Mouse (Mus musculus): ENCODE measurements around the gene Nrap. TPM values are rescaled to one million over a fixed set of nuclear protein-coding genes. Genes with fewer than 3 reads are reported as not detected.
A peak's percentile ranks its signal among the peaks of the same experiment; 100 is the strongest.
"Not testable (repeated sequence)": the region's sequence is repeated elsewhere in the genome, so short reads cannot be mapped to it uniquely, and the experiment has no call there.

The Nrap gene
- polyA plus RNA-seq, 1 experiment = 3.8 TPM

DNA sequence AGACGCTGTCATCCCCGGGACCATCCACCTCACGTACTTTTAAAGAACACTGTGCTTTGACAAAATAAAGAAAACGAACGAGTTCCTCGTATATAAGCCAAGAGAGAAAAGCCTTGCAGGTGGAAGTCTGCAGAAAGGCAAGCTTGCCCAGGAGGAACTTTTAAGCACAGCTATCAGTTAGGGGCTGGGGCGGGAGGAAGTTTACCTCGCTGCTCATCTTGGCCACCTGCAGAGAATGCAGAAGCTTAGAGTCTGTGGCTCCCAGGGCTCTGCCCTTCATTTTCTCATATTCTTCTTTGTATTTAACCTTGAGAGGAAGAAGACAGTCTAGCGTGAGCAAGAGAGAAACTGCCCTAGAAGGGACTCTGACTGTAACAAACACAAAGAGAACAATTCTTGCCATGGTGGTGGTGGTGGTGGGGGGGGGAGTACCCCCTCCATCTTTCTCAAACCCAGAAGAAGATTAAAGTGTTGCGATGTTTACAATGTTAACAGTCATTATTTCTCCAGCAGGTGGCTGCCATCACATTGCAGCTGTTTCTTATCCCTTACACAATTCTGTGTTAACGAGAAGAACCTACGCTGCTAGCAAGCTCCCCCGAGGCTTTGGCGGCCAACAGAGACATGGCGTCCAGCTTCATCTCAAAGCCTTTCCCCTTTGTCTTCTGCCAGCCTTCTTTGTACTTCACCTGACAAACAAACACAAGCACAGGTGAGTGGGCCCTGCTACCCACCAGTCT, 25.9 kb downstream of the Nrap start:
- H3K4me1 ChIP-seq (ENCODE audit: control insufficient read depth, insufficient read depth, insufficient read length, low read length) = no peaks in the 10 kb centered on the region; the same call in 1 of the 2 replicates
- no peak overlapping the region for H3K4me3 ChIP-seq (ENCODE audit: insufficient read depth, low read depth, low read length)
- H3K27ac ChIP-seq (replicated peaks; ENCODE audit: low read depth, low read length) = no peak overlapping the region

DNA sequence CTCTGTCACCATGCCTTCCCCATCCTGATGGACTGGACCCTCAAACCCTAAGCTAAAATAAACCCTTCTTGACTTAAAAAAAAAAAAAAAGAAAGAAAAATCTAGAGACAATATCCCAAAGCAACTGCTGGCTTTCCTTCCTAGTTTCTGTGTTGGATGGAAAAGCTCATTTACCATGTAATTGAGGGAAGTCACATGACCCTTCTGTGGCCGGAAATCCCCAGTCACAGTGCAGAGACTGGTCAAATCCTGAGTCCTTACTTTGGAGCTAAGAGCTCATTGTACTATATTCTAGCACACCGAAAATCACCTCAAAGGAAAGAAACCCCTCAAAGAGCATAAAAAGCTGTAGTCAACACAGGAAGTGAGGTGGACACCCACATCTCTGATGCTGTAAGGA, 30.9 kb downstream of the Nrap start:
- no peak overlapping the region for H3K4me3 ChIP-seq (ENCODE audit: insufficient read depth, low read depth, low read length)
- no peak overlapping the region for H3K27ac ChIP-seq (replicated peaks; ENCODE audit: low read depth, low read length)
- 0 out of 2 replicates have a peak, but pooled peaks cover 2% of the 10 kb centered on the region for H3K4me1 ChIP-seq (ENCODE audit: control insufficient read depth, insufficient read depth, insufficient read length, low read length)

DNA sequence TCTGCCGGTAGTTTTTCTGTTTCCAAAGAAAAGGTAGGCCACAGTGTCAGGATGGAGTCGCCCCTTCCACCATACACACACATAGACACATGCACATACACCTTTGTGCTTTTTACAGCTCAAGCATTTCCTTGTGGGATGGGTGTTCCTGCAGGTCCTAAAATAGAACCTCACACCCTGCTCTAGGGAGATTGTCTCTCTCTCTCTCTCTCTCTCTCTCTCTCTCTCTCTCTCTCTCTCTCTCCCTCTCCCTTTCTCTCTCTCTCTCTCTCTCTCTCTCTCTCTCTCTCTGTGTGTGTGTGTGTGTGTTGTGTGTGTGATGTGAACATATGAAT, 32.5 kb downstream of the Nrap start:
- H3K4me3 ChIP-seq (ENCODE audit: insufficient read depth, low read depth, low read length); H3K27ac ChIP-seq (replicated peaks; ENCODE audit: low read depth, low read length); H3K4me1 ChIP-seq (ENCODE audit: control insufficient read depth, insufficient read depth, insufficient read length, low read length): not testable (repeated sequence)

DNA sequence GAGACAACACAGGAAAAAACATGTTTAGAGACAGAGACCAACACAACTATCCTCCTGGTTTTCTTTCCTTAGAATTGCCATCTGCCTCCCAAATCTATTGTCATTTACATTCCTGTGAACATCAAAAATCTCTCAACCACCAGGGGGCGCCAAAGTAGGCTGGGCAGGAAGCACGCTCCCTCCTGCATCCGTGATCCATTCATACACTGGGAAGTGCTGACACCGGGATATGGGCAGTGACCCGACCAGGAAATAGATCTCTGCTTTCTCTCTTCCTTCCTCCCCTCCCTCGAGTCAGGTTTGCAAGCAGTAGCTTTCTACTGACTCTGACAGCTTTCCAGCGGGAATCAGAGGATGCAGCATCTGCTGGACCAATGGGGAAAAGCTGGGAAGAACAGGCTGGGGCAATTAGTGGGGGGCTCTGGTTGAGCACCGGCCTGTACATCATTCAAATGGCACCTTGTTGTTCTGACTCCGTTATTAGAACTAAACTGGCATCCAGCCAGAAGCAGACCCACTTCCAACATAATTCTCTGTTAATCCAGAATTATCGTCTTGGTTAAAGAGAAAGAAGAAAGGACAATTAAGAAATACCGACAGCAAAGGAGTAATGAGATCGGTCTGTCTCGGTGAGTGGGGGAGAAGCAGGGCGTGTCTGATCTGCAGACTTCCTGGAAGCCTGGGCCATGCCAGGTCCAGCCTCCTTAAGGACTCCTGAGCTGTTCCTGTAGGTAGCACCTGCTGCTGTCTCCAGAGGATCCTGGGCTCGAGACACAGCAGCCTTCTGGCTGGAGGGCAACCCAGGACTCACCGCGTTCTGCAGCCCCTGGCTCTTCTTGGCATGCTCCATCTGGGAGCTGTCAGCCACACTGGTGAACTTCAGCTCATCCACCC, 33.1 kb downstream of the Nrap start:
- Histone ChIP-seq H3K4me1 (ENCODE audit: control insufficient read depth, insufficient read depth, insufficient read length, low read length) (0 out of 2 replicates have a peak, but pooled peaks cover 2% of the 10 kb centered on the region), H3K4me3 (ENCODE audit: insufficient read depth, low read depth, low read length) (peak overlapping the region; percentile 0; the same call in 1 of the 2 replicates), H3K27ac (replicated peaks; ENCODE audit: low read depth, low read length) (no peak overlapping the region)

DNA sequence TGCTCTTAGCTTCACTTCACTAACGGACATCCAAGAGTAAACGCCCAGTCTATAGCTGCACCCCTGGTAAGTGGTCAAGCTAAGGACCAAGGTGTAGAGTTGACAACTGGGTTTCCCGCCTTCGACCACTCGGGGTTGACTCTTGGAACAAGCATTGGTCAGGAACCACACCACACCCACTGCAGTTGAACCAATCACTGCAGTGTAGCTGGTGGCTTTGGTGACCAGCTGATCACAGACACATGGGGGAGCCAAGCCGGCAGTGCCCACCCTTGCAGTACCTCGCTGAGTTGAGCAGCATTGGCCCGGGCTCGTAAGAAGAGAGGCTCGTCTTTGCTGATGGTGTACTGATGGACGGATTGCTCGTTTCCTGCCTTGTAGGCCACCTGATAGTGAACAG, 34.6 kb downstream of the Nrap start:
- Histone ChIP-seq H3K4me1 (ENCODE audit: control insufficient read depth, insufficient read depth, insufficient read length, low read length) (0 out of 2 replicates have a peak, but pooled peaks cover 2% of the 10 kb centered on the region), H3K4me3 (ENCODE audit: insufficient read depth, low read depth, low read length) (no peak overlapping the region), H3K27ac (replicated peaks; ENCODE audit: low read depth, low read length) (no peak overlapping the region)

DNA sequence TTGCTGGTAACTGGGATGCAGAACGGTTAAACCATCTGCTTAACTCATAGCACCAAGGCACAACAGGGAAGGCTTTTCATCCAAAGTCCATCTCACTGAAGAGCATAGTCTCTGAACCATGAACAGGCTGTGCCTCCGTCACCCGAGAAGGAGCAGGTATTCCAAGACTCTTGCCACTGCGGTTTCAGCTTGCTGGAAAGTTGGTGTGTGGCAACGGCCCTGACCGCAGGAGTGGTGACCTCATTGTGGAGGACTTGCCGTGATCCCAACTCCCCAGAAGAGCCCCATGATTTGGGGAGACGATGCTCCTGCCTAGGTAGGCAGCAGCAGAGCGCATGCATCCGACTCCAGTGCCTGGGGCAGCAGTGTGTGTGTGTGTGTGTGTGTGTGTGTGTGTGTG, 36.1 kb downstream of the Nrap start:
- Histone ChIP-seq H3K4me1 (ENCODE audit: control insufficient read depth, insufficient read depth, insufficient read length, low read length) (0 out of 2 replicates have a peak, but pooled peaks cover 2% of the 10 kb centered on the region), H3K4me3 (ENCODE audit: insufficient read depth, low read depth, low read length) (no peak overlapping the region), H3K27ac (replicated peaks; ENCODE audit: low read depth, low read length) (no peak overlapping the region)

DNA sequence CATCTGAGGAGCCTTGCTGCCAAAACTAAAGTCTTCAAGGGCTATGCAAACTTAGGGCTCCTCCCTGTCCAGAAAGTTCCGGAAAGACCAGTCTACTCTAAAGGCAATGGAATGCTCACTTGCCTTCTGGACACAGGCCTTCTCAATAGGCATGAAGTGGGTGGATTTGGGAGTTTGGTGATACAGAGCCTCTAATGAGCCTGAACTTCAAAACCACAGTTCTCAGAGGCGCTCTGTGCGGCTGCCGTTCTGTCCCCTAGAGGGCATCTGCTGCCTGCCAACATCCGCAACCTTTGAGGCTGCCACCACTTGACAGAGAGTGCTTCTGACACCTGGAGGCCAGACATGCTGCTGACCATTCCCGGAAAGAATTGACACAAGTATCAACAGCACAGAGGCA, 40.5 kb downstream of the Nrap start:
- Histone ChIP-seq H3K4me3 (ENCODE audit: insufficient read depth, low read depth, low read length) (no peak overlapping the region), H3K27ac (replicated peaks; ENCODE audit: low read depth, low read length) (no peak overlapping the region), H3K4me1 (ENCODE audit: control insufficient read depth, insufficient read depth, insufficient read length, low read length) (no peaks in the 10 kb centered on the region)

DNA sequence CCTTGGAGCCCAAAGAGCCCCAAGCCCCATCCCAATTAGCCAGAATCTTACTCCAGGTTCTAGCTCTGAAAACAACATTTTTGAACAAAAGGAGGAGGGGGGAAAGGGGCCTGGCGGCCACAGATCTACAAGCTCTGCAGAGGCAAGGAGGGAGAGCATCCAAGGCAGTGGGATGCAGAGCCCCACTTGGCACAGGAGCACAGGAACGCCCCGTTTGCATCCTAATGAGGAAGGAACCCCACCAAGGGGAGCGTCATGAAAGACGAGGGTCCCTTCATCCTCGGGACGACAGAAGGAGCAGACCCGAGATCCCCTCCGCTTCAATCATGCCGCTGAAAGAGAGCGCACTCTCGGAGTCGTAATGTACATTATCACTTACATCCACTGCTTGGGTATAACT, 43.1 kb downstream of the Nrap start:
- Histone ChIP-seq H3K4me3 (ENCODE audit: insufficient read depth, low read depth, low read length) (no peak overlapping the region), H3K4me1 (ENCODE audit: control insufficient read depth, insufficient read depth, insufficient read length, low read length) (no peaks in the 10 kb centered on the region), H3K27ac (replicated peaks; ENCODE audit: low read depth, low read length) (no peak overlapping the region)

DNA sequence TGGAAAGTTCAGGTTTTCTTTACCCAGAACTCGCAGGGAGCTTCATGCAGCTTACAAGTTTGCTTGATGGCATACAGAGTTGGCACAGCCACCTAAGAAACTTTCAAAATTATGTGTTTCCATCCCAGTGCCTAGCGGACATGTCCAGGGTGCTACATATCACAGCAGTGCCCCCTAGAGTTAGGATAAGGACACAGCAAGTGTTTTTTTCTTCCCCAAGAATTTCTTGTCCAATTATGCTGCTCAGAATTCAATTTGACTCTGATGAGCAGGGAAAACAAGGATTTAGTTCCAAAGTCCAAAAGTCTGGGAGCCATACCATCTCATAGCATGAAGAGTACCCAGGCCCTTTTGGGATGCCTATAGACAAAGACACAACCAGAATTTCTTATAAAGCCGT, 43.8 kb downstream of the Nrap start:
- Histone ChIP-seq H3K4me1 (ENCODE audit: control insufficient read depth, insufficient read depth, insufficient read length, low read length) (no peaks in the 10 kb centered on the region), H3K27ac (replicated peaks; ENCODE audit: low read depth, low read length) (no peak overlapping the region), H3K4me3 (ENCODE audit: insufficient read depth, low read depth, low read length) (no peak overlapping the region)

DNA sequence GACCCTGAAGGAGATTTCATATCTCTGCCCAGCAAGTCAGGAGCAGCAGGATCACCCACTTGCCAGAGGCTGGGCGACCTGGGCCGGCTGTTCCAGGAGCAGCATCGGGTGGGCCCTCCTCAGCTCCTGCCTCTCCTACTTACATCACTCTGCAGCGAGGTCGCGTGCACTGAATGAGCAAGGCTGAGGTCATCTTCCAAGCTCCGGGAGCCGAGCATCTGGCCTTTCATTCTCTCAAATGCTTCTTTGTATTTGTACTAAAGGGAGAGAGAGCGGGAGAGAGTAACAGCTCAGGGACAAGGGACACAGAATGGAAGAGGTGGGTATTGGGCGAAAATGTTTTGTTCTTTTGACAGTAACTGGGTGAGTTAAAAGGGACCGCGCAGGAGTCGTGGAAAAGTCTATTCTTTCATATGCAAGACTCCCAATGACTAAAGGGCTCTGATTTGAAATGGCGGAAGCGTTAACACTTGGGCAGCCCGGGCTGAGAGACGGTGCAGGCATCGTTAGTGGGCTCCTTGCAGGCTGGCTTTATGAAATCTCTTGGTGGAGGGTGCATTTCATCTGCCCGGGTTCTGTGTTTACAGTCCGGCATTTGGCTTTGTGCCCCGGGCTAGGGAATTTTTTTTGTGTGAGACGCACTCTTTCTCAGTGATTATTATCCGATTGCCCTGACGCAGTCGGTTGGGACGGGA, 45.8 kb downstream of the Nrap start:
- Histone ChIP-seq H3K27ac (replicated peaks; ENCODE audit: low read depth, low read length) (no peak overlapping the region), H3K4me3 (ENCODE audit: insufficient read depth, low read depth, low read length) (no peak overlapping the region)

DNA sequence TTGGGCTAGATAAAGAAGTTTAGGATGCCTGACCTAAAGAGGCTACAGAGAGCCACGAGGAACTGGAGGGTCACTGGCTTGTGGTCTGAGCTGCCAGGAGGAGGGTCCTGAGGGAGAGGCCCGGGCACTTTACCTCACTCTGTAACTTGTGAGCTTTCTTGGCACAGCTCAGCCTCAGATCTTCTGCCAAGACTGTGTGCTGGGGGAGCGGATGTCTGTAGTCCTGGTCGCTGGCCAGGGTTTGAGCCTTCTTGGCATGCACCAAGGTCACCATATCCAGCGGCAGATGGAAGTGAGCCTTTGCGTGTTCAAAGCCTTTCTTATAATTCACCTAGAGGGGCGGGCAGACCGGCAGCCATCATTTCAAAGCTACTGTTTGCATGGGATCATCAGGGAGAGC, 47.8 kb downstream of the Nrap start:
- H3K27ac ChIP-seq (replicated peaks; ENCODE audit: low read depth, low read length) = no peak overlapping the region
- H3K4me1 ChIP-seq (ENCODE audit: control insufficient read depth, insufficient read depth, insufficient read length, low read length) = no peaks in the 10 kb centered on the region
- no peak overlapping the region for H3K4me3 ChIP-seq (ENCODE audit: insufficient read depth, low read depth, low read length)

More for the DNA sequence above, 45.8 kb downstream of the Nrap start:
- no peaks in the 10 kb centered on the region for H3K4me1 ChIP-seq (ENCODE audit: control insufficient read depth, insufficient read depth, insufficient read length, low read length)

DNA sequence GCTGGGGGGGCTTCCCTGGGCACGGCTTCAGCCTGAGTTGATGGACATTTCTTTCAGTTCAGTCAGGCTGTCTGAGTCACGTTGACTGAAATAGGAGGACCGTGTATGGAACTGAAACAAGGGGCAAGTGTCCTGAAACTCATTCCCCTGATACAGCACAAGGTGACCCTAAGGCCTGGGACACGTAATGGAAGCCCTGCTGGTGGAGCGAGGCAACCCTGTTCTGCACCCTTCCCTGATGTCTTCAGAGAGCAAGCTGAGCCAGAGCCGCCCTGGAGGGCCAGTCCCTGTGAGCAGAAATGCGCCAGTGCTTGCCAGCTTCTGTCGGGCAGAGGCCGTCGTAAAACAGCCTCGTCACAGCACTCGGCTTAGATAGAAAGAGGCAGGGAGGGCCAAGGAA, 53.0 kb downstream of the Nrap start:
- Histone ChIP-seq H3K27ac (replicated peaks; ENCODE audit: low read depth, low read length) (no peak overlapping the region), H3K4me3 (ENCODE audit: insufficient read depth, low read depth, low read length) (no peak overlapping the region), H3K4me1 (ENCODE audit: control insufficient read depth, insufficient read depth, insufficient read length, low read length) (no peaks in the 10 kb centered on the region)

DNA sequence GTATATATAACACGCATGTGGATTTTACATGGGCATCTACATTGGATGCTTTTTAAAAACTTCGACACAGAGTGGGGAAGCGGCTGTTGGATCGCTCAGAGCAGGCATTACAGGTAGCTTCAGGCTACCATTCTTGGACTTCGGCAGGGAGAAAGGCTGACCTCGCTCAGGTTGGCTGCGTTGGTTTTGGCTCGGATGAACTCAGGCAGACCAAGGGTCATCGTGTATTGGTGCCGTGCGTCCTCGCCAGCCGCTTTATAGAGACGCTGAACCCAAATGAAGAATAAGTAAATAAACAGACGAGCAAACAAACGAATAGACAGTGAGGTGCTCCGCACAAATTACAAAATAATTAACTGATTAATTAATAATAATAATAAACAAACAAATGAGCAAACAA, 53.5 kb downstream of the Nrap start:
- Histone ChIP-seq H3K4me1 (ENCODE audit: control insufficient read depth, insufficient read depth, insufficient read length, low read length) (no peaks in the 10 kb centered on the region), H3K27ac (replicated peaks; ENCODE audit: low read depth, low read length) (no peak overlapping the region), H3K4me3 (ENCODE audit: insufficient read depth, low read depth, low read length) (no peak overlapping the region)

DNA sequence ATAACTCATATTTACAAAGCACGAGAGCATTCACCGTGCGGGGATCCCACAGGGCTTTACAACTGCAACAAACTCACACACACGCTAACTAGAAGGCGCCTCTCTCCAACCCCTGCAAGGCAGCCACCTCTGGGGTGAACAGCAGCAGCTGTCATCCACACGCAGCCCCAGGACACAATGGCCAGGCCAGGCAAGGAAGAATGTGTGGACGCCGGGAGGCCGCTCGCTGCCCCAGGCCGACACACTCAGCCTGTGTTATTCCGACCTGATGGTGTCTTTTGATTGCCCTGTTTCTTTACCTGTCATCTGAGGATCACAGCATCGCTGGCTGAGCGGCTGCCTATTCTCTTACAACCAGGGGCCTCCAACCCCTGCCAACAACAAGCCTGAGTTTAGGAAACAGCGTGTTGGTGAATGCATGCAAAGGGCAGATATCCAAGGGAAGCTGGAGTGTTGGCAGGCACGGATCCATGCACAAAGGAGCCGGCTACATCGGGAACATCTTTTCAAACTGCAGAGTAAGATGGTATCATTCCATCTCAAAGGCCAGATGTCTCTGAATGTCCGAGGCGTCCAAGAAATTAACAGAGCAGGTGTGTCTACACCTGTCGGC, 63.5 kb downstream of the Nrap start:
- no peak overlapping the region for H3K4me3 ChIP-seq (ENCODE audit: insufficient read depth, low read depth, low read length)

DNA sequence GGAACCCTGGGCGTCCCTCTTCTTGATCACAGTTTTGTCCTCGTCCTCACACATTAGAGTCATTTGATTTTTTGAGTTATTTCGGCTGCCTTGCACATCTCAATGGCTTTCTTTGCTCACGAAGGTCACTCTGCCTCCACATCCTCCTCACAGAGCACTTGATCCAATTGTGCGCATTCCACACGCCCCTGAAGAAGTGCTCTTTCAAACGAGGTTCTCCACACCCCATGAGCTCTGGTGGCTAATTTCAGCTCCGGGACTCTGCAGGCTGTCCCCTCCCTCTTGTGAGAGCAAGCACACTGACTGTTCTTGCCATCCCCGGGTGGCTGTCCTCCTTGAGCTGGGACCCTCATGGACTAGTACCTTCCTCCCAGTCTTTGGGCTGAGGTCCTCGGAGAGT, 64.2 kb downstream of the Nrap start:
- H3K4me1 ChIP-seq (ENCODE audit: control insufficient read depth, insufficient read depth, insufficient read length, low read length) = no peaks in the 10 kb centered on the region
- no peak overlapping the region for H3K4me3 ChIP-seq (ENCODE audit: insufficient read depth, low read depth, low read length)
- no peak overlapping the region for H3K27ac ChIP-seq (replicated peaks; ENCODE audit: low read depth, low read length)

More for the DNA sequence above, 63.5 kb downstream of the Nrap start:
- Histone ChIP-seq H3K4me1 (ENCODE audit: control insufficient read depth, insufficient read depth, insufficient read length, low read length) (no peaks in the 10 kb centered on the region), H3K27ac (replicated peaks; ENCODE audit: low read depth, low read length) (no peak overlapping the region)
